21 mouse cellular contexts compared by ENCODE assay signal in the genomic region with DNA sequence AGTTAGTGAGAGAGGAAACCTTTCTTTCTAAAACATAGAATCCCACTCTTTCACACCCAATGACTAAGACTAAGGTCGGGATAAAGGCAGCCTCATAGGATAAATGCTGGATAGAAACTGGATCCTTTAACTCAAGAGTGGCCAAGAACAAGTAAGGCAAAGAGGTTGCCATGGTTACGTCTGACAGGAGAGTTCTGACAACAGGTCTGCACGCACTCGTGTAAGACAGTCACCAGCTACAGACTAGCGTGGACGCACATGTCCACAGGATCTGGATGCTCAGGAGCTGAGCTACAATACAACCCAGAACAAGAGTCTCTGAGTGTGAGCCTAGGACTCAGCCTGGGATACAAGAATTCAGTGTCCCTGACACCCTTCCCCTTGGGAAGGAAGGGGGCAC. TPM values are rescaled to one million over a fixed set of nuclear protein-coding genes. Genes with fewer than 3 reads are reported as not detected.
DNase-seq lines count a peak whose midpoint lies in the region; ATAC-seq lines count a peak whose summit lies in the region.
"Had no signal": no experiment of that assay in that cellular context is flagged by ENCODE, and none has a peak within 500 bp of the region (broad histone marks: within the 10 kb centered on the region; RNA-seq: fewer than 3 reads in every experiment).

No protein-coding gene starts in this region.

- whole genome bisulfite sequencing in hindbrain, embryonic 11.5 days: 87% methylated on average over 6 of the region's 6 CpGs
- 85% methylated on average over 6 of the region's 6 CpGs for WGBS in hindbrain, embryonic 10.5 days
- WGBS in hindbrain, embryonic 14.5 days: 56% methylated on average over 6 of the region's 6 CpGs

- H3K4me2 ChIP-seq in hindbrain, embryonic 11.5 days (replicated peaks; ENCODE audit: low read depth, low read length): no peak overlapping the region
- no peak overlapping the region for H3K4me2 ChIP-seq in hindbrain, embryonic 14.5 days (replicated peaks)
- H3K4me2 ChIP-seq: heart, embryonic 12.5 days; hindbrain, embryonic 15.5 days; limb, embryonic 15.5 days; lung, embryonic 14.5 days had no signal

- no peak overlapping the region for H3K4me3 ChIP-seq in hindbrain, embryonic 11.5 days (ENCODE audit: low read depth, low read length)
- no peak overlapping the region for H3K4me3 ChIP-seq in hindbrain, embryonic 10.5 days
- no peak overlapping the region for H3K4me3 ChIP-seq in hindbrain, embryonic 14.5 days (replicated peaks; ENCODE audit: low read length)
- H3K4me3 ChIP-seq: heart, embryonic 12.5 days; hindbrain, embryonic 15.5 days; limb, embryonic 15.5 days had no signal

- 0 out of 2 replicates have a peak, but pooled peaks have one; percentile 16 for ATAC-seq in cerebellum, adult (ENCODE audit: insufficient number of reproducible peaks, low FRiP score, low TSS enrichment)
- peak; percentile 32; the same call in 1 of the 2 replicates for ATAC-seq in hindbrain, embryonic 11.5 days (ENCODE audit: low FRiP score)
- ATAC-seq in hindbrain, embryonic 14.5 days (ENCODE audit: low FRiP score): peak; percentile 19; the same call in 1 of the 2 replicates
- ATAC-seq: intestine, embryonic 16.5 days had no signal

- no peak overlapping the region for H3K9ac ChIP-seq in hindbrain, embryonic 11.5 days (ENCODE audit: low read depth, low read length)
- no peak overlapping the region for H3K9ac ChIP-seq in hindbrain, embryonic 14.5 days
- H3K9ac ChIP-seq: heart, embryonic 12.5 days; hindbrain, embryonic 15.5 days; limb, embryonic 15.5 days; liver, embryonic 14.5 days; lung, embryonic 14.5 days had no signal

- DNase-seq in cerebellum, postnatal 4 days (ENCODE audit: low spot score in 2 of 2): no peak
- no peak for DNase-seq in hindbrain, embryonic 11.5 days (ENCODE audit: low spot score)
- no peak for DNase-seq in hindbrain, embryonic 10.5 days (ENCODE audit: low spot score)
- peak; percentile 53 for DNase-seq in R1 (ENCODE audit: low read depth, low spot score)
- no peak for DNase-seq in hindbrain, embryonic 14.5 days (ENCODE audit: low spot score)
- DNase-seq in left cerebral cortex, postnatal 4 days: no peak
- no peak for DNase-seq in heart, adult 9 months (ENCODE audit: low spot score in 2 of 2)
- DNase-seq: adrenal gland, postnatal 25 days; cerebellum, adult 9-11 months; heart, postnatal 10 days; kidney, postnatal 36 days; lung, embryonic 14.5 days; retina, postnatal 1 day; right cerebral cortex, postnatal 25 days; spleen, adult 18-20 months had no signal

- intact Hi-C loops in left cerebral cortex, postnatal 4 days (cut with DNase I): no loop called here

- 0 out of 2 replicates have a peak, but pooled peaks cover 2% of the 10 kb centered on the region for H3K36me3 ChIP-seq in hindbrain, embryonic 11.5 days (ENCODE audit: control insufficient read depth, insufficient read depth, low read length)
- H3K36me3 ChIP-seq in hindbrain, embryonic 10.5 days: peaks cover 97% of the 10 kb centered on the region
- peaks cover 48% of the 10 kb centered on the region for H3K36me3 ChIP-seq in hindbrain, embryonic 14.5 days (replicated peaks; ENCODE audit: control insufficient read depth, insufficient read depth)
- H3K36me3 ChIP-seq: heart, embryonic 12.5 days had no signal

- no peaks in the 10 kb centered on the region for H3K27me3 ChIP-seq in hindbrain, embryonic 11.5 days (ENCODE audit: control insufficient read depth, insufficient read depth, low read length)
- no peaks in the 10 kb centered on the region for H3K27me3 ChIP-seq in hindbrain, embryonic 10.5 days (ENCODE audit: insufficient read depth, poor library complexity, severe bottlenecking)
- H3K27me3 ChIP-seq in hindbrain, embryonic 14.5 days (ENCODE audit: control insufficient read depth, insufficient read depth, low read length): no peaks in the 10 kb centered on the region
- H3K27me3 ChIP-seq: heart, embryonic 12.5 days; hindbrain, embryonic 15.5 days; limb, embryonic 15.5 days had no signal

- H3K4me1 ChIP-seq in hindbrain, embryonic 11.5 days (replicated peaks; ENCODE audit: control insufficient read depth, insufficient read depth, low read length): 0 out of 2 replicates have a peak, but pooled peaks cover 5% of the 10 kb centered on the region
- no peaks in the 10 kb centered on the region for H3K4me1 ChIP-seq in hindbrain, embryonic 10.5 days (replicated peaks)
- peaks cover 31% of the 10 kb centered on the region for H3K4me1 ChIP-seq in hindbrain, embryonic 14.5 days (replicated peaks; ENCODE audit: control insufficient read depth, insufficient read depth, low read length)
- H3K4me1 ChIP-seq: heart, embryonic 12.5 days; limb, embryonic 15.5 days had no signal

- H3K27ac ChIP-seq in hindbrain, embryonic 11.5 days (ENCODE audit: low read depth, low read length): no peak overlapping the region
- H3K27ac ChIP-seq in hindbrain, embryonic 10.5 days: no peak overlapping the region
- H3K27ac ChIP-seq in hindbrain, embryonic 14.5 days: no peak overlapping the region
- H3K27ac ChIP-seq: hindbrain, embryonic 15.5 days; limb, embryonic 15.5 days; liver, embryonic 14.5 days had no signal

- H3K9me3 ChIP-seq in hindbrain, embryonic 11.5 days (ENCODE audit: control insufficient read depth, low read length): no peaks in the 10 kb centered on the region
- no peaks in the 10 kb centered on the region for H3K9me3 ChIP-seq in hindbrain, embryonic 10.5 days
- no peaks in the 10 kb centered on the region for H3K9me3 ChIP-seq in hindbrain, embryonic 14.5 days (ENCODE audit: control insufficient read depth, low read length)
- H3K9me3 ChIP-seq: heart, embryonic 12.5 days; hindbrain, embryonic 15.5 days; limb, embryonic 15.5 days had no signal

RNA-seq across cellular contexts. Expression of gene Basp1, which starts 26.0 kb away (rescaled TPM):
- 130 and 214 TPM in 2 replicates for polyA plus RNA-seq in hindbrain, embryonic 11.5 days (2014; fragmentation: Nextera tagmentation; extraction: Ambion mirVana)
- 48.6 and 77.4 TPM in 2 replicates for polyA plus RNA-seq in hindbrain, embryonic 10.5 days (2016; fragmentation: Nextera tagmentation; extraction: Ambion mirVana)
- 262 and 283 TPM in 2 replicates for polyA plus RNA-seq in hindbrain, embryonic 14.5 days (2014; fragmentation: Nextera tagmentation; extraction: Ambion mirVana)
- 1,000 to 10,000 TPM; 1,424 to 1,444 TPM for total RNA-seq in left cerebral cortex, postnatal 4 days (2021)
